Mouse (Mus musculus) liver, postnatal 0 days (tissue): ENCODE measurements around the gene Ankrd13b.

Source experiments
- CTCF ChIP-seq: sonication (generic); IDR thresholded peaks from 2 replicates; pipeline ENCODE4 v1.5.1; 2016; ENCODE audit warnings: antibody characterized with exemption, low read depth
- EP300 ChIP-seq: IDR thresholded peaks from 2 replicates; pipeline ENCODE4 v1.6.1; 2016; ENCODE audit warnings: antibody characterized with exemption, low read depth, mild to moderate bottlenecking

- TF ChIP-seq CTCF: 0 out of 2 replicates have a peak, but pooled peaks have one; percentile 28
- no peak for TF ChIP-seq EP300
Measured at GRCm38 (mm10) chr11:77492911-77493332, 3.4 kb upstream of the Ankrd13b start.
